Mouse (Mus musculus) urinary bladder, postnatal 25 days (tissue): ENCODE results near the gene App.

Source experiments
- DNase-seq: peaks from one replicate; pipeline ENCODE4 v3.0.0; 2022; ENCODE audit warnings: low spot score

Gene App

DNA sequence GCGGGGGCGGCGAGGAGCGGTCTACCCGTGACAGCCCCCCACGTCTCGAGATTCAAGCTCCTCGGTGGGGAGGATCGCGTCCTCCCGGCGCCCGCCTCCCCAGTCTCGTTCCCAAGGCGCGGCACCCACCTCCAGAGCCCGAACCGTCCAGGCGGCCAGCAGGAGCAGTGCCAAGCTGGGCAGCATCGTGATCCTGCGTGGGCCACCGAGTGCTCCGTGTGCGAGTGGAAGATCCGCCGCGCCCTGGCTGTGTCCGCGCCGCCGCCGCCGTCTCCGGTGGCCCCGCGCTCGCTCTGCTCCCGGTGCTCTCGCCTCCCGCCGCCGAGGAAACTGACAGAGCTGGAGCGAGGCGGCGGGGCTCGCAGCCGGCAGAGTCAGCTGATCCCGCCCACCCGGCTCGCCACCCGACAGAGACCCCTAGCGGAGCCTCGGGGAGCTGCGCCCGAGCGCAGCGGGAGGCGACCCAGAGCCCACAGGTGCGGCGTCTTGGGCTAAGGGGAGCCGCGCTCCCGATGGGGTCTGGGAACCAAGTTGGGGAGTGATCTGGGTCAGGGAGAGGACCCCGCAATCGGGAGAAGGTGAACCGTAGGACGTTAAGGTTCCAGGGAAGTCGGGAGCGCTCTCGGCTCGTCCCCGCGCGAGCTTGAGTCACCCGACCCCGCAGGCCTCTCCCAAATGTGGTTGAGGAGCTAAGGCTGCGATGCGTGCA is at the start of gene App:
TSS of gene App (minus strand) at position 394 of the 709 bp plus-strand sequence.
- DNase-seq, result peak; percentile 96

DNA sequence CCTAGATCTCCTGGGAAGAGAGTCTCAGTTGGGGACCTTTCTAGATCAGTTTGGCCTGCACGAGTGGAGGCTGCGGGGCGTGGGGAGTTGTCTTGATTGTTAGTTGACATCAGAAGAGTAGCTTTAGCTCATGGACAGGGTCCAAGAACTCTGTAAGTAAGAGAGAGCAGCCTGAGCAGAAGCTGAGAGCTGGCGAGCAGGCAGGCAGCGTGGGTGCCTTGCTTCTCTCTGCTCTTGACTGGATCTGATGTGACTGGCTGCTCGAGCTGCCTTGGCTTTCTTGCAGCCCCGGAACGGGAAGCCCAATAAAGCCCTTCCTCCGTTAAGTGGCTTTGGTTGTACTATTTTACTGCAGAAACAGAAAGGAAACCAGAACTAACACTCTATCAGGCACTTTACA is 42.3 kb upstream of the App start:
- no peak for DNase-seq

- DNase-seq, result no peak
Measured at GRCm38 (mm10) chr16:85215173-85215572, 41.6 kb upstream of the App start.

DNA sequence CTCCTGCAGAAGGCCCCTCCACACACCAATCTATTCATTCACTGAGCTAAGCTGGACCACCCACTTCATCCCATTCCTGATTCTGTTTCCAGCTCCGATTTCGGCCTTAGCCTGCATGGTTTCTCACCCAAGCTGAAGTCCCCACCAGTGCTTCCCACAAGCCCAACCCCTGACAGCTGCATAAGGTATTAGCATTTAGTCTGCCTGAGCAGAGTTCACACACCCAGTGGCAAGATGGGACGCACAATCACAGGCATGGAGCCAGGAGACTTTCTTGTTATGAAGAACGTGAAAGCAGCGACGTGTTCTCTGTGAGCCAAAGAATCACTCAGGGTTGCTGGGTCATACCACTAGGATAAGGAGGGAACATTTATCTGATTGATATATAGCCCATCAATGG is 22.1 kb upstream of the App start:
- DNase-seq, result no peak

DNA sequence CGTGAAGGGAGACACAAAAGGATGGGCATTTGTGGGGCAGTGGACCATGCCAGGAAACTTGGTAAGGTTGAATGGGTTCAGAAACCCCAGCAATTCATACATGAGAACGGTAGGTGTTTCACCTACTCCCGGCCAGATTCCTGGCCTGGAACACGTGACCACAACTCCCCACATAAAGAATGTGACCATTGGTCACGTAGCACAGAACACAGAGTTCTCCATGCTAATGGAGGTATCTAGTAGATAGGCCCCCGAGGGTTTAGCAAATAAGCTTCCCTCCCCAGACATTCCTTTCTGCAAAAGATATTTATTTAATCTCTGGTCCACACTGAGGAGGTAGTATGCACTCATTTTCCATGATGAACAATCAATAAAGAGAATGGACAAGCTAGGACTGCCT is 21.6 kb upstream of the App start:
- no peak for DNase-seq

DNA sequence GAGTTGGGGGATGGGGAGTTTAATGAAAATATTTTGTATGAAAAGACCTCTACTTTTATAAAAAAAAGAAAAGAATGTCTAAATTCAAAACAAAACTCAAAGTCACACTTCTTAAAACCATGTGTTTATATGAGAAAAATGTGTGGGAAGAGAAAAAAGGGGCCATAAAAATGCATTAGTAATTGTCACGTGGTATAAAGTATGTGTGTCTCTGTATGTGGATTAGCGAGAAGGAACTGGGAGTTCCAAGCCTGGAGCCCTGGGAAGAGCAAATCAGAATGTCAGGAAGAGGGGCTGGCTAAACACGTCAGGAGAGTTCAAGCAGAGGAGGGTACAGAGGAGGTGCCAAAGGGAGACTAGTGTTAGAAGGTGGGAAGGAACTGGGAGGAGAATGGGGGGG is 7.9 kb upstream of the App start:
- DNase-seq, result no peak

GRCm38 (mm10) chr16:85180710-85181109 is 7.1 kb upstream of the App start:
- DNase-seq, result no peak

GRCm38 (mm10) chr16:85176666-85177065 is 3.1 kb upstream of the App start:
- DNase-seq, result peak; percentile 51

GRCm38 (mm10) chr16:85172571-85173372 is 794 bp downstream of the App start:
- peak; percentile 46 for DNase-seq

GRCm38 (mm10) chr16:85171976-85172570 is 1.5 kb downstream of the App start:
- DNase-seq, result no peak

- no peak for DNase-seq
Measured at GRCm38 (mm10) chr16:85170826-85171510, 2.6 kb downstream of the App start.

- no peak for DNase-seq
Measured at GRCm38 (mm10) chr16:85168821-85169220, 4.7 kb downstream of the App start.

DNA sequence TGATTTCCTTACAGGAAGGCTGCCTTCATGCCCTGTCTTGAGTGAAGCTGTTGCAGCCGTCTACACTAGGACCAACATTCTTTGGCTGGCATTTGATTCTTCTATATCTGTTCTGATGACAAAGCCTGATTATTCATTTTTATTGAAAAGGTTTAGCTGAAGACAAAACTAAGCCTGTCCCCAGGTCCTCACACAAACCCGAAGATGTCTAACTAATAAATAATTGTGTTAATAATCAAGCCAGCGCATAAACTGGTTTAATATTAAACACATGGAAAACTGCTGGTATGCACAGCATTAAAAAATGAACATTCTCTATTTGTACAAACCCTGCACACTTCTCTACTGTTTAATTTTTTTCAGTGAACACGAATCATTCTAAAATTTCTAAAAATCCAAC is 7.4 kb downstream of the App start:
- no peak for DNase-seq

DNA sequence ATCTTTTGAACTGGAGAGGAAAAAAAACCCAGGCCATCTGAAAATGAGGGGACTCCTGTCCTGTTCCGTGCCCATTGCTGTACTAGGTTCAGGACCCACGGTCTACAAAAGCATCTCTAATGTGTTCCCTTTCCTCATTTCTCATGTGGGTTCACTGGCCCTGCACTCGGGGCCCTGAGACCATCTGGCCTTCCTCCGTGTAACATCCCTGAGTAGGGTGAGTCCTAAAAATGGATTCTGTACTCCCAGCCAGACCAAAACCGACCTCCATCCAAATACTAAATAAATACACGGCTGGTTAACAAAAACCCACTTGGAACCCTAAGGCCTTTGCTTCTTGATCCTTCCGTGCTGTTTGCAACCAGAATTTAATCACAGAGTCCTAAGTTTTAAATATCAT is 7.9 kb downstream of the App start:
- DNase-seq, result no peak

GRCm38 (mm10) chr16:85165177-85165576 is 8.4 kb downstream of the App start:
- no peak for DNase-seq

- DNase-seq, result no peak
Measured at GRCm38 (mm10) chr16:85162779-85163178, 10.8 kb downstream of the App start.

DNA sequence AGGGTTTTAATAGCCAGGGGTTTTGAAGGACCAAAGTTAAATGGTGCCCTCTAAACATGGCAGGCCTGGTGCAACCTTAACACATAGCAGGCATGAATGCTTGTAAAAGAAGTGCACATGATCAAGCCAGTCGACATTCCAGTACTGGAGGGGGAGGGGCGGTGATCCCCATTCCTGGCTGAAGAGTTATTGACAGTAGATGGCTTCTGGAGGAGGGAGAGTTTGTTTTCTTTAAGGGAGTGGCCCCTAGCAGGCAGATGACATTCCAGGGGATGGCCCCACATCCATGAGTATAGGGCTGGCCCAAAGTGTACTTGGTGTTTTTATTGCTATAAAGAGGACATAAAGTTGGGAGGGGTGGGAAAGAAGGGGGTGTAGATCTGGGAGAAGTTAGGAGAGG is 13.4 kb downstream of the App start:
- DNase-seq, result no peak

DNA sequence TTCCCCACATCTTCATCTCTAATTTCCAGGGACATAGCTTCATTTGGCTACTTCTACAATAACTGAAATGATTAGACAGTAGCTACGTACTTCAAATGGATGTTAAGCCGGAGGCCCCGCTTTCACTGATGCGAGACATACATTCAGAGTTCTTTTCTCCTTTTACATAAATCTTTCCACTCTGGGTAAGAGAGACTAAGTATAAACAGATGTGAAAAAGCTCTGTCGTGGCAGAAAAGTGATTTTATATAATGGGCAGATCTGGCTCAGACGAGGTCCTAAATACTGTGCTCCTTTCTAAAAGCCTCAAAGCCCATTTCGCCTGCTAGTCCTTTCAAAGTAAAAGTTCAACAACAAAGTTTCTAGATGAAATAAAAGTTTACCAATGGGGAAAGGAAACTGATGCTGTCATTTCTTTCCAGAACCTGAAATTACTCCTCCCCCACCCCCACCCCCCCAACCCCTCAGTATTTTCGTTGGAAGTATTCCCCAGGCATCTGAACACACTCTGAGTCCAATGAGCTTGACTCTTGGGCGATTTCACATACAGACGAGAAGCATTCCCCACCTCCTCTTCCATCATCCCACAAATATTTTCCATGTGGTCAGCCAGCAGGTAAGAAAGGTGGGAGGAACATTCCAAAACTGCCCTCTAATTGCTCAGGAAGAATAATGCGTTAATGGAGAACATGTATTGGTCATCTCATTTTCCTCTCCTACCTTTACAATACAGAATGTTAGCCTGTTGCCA is 15.6 kb downstream of the App start:
- no peak for DNase-seq

GRCm38 (mm10) chr16:85157156-85157555 is 16.4 kb downstream of the App start:
- DNase-seq, result no peak

- no peak for DNase-seq
Measured at GRCm38 (mm10) chr16:85155836-85156235, 17.7 kb downstream of the App start.

- no peak for DNase-seq
Measured at GRCm38 (mm10) chr16:85152457-85152856, 21.1 kb downstream of the App start.

DNA sequence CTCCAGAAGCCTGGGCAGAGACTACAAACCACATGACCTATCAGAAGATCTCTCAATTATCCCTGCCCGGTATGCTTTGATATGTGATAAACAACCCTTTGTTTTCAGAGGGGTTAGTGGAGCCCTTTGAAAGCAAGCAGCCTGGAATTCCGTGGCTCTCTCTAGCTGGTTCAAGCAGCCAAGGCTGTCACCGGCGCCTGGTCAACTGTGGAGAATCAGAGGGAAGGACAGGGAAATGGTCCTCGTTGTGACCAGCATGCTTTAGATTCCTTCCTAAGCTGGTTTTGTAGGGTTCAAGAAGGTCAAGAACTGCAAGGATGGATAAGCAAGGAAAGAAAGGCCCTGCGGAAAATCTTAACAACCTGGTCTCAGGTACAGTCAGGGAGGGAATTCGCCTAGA is 21.9 kb downstream of the App start:
- no peak for DNase-seq
